In the genomic region with DNA sequence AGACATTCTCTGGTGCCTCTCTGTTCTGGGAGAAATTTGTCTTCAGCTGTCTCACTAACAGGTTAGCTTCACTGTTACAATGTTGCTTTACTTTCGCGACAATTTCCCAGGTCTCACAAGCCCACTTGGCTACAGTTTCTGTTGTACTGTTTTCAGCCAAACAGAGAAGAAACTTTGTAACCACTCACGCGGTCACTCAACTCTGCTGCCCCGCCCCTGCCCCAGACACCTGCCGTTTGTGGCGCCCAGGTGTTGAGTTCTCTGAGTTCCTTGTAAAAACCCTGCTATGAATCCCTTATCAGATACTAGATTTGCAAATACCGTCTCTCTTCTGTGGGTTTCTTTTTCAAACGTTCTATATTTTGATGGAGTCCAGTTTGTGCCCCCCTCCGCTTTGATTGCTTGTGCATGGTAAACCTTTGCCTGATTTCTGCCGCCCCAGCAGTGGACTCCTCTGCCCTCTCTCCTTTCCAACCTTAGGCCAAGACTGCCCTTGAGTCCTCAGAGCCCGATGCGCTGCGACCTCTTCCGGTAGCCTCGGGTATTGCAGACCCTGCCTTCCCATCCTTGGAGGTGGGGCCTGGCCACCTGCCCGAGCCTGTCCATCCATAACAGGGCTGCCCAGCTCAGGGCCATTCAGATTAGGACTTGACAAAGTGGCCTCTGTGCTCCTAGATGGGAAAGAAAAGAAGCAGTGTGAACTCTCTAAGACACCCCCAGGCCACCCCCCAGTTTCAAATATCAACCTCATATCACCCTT, we compare ENCODE assay signal across 8 mouse cellular contexts. TPM values are rescaled to one million over a fixed set of nuclear protein-coding genes. Genes with fewer than 3 reads are reported as not detected.
DNase-seq lines count a peak whose midpoint lies in the region; ATAC-seq and TF ChIP-seq lines count a peak whose summit lies in the region.

No protein-coding gene starts in this region.

- CTCF ChIA-PET in Patski (lab: Charles Lee) = interaction anchor here (1.0 to 2.6 kb wide), 3 partner anchors 11 to 34 kb away, joined by 3 to 9 read pairs (median 3); no protein-coding TSS in a partner anchor

- H3K27me3 ChIP-seq in Patski = peaks cover 3% of the 10 kb centered on the region
- H3K27me3 ChIP-seq in intestine, embryonic 14.5 days (replicated peaks; ENCODE audit: control insufficient read depth, insufficient read depth, low read length) = no peaks in the 10 kb centered on the region
- H3K27me3 ChIP-seq in midbrain, embryonic 10.5 days (ENCODE audit: low read depth, poor library complexity, severe bottlenecking) = peaks cover 13% of the 10 kb centered on the region; the same call in 1 of the 2 replicates

- H3K4me1 ChIP-seq in intestine, embryonic 14.5 days (replicated peaks; ENCODE audit: control insufficient read depth, insufficient read depth, low read length) = no peaks in the 10 kb centered on the region
- H3K4me1 ChIP-seq in midbrain, embryonic 10.5 days = peaks cover 7% of the 10 kb centered on the region

- 13% methylated on average over 17 of the region's 17 CpGs for WGBS in intestine, embryonic 14.5 days
- WGBS in midbrain, embryonic 10.5 days = 20% methylated on average over 17 of the region's 17 CpGs

- no peaks in the 10 kb centered on the region for H3K36me3 ChIP-seq in intestine, embryonic 14.5 days (ENCODE audit: control insufficient read depth, insufficient read depth, low read length)
- H3K36me3 ChIP-seq in midbrain, embryonic 10.5 days = no peaks in the 10 kb centered on the region

- ATAC-seq in Patski = peak; percentile 63
- ATAC-seq in intestine, embryonic 14.5 days (replicated peaks; ENCODE audit: low FRiP score, low TSS enrichment, low read depth) = peak; percentile 54; the same call in 1 of the 2 replicates

- no peak overlapping the region for H3K4me3 ChIP-seq in intestine, embryonic 14.5 days (ENCODE audit: low read depth, low read length)
- no peak overlapping the region for H3K4me3 ChIP-seq in midbrain, embryonic 10.5 days

- POLR2A ChIA-PET in Patski (lab: Charles Lee) = interaction anchor here (0.6 kb wide), 1 partner anchor 81 kb away, joined by 3 read pairs; no protein-coding TSS in a partner anchor

- no peak for TF ChIP-seq CTCF in Patski (IDR thresholded peaks at IDR 0.05)

- H3K9ac ChIP-seq in intestine, embryonic 14.5 days (ENCODE audit: low read length) = no peak overlapping the region

- no peak overlapping the region for H3K27ac ChIP-seq in intestine, embryonic 14.5 days (ENCODE audit: low read depth)
- H3K27ac ChIP-seq in midbrain, embryonic 10.5 days (replicated peaks) = no peak overlapping the region

- no peak for DNase-seq in Patski (ENCODE audit: low read depth, low spot score)
- DNase-seq in cerebellum, postnatal 4 days (ENCODE audit: low spot score in 2 of 2) = peak; percentile 96 to 99
- peak; percentile 89 to 92 for DNase-seq in gastrocnemius, adult 8-10 months (ENCODE audit: low spot score in 2 of 2)
- peak; percentile 98 for DNase-seq in intestine, embryonic 14.5 days (ENCODE audit: low spot score)
- peak; percentile 67 to 92 for DNase-seq in left cerebral cortex, adult 8-10 months (ENCODE audit: low spot score in 2 of 2)
- peak; percentile 85 for DNase-seq in midbrain, embryonic 10.5 days (ENCODE audit: low spot score)
- peak; percentile 77 for DNase-seq in right cerebral cortex, postnatal 25 days
- peak; percentile 89 for DNase-seq in urinary bladder, postnatal 25 days (ENCODE audit: low spot score)

- H3K9me3 ChIP-seq in intestine, embryonic 14.5 days (ENCODE audit: control insufficient read depth, low read length) = no peaks in the 10 kb centered on the region
- H3K9me3 ChIP-seq in midbrain, embryonic 10.5 days (replicated peaks) = no peaks in the 10 kb centered on the region

- no peak overlapping the region for H3K4me2 ChIP-seq in intestine, embryonic 14.5 days (ENCODE audit: low read length)

- in situ Hi-C loops in Patski (cut with MboI; ENCODE audit: low pct_unique_long_range_greater_than_20kb) = loop anchor here (5.0 to 10.0 kb wide), 2 partner anchors 115 to 517 kb away; no protein-coding TSS in a partner anchor

RNA-seq across cellular contexts. Expression of a gene that starts 17.7 kb away (rescaled TPM):
- polyA plus RNA-seq in Patski (2021) = 106 TPM
- total RNA-seq in gastrocnemius, adult 8-10 months (2022) = 10 to 100 TPM; 15.4 to 22.5 (median 19.0) TPM
- 63.0 and 64.1 TPM in 2 replicates for polyA plus RNA-seq in intestine, embryonic 14.5 days (2014; fragmentation: Nextera tagmentation; extraction: Ambion mirVana)
- 10 to 100 TPM; 20.1 to 21.3 (median 21.0) TPM for total RNA-seq in left cerebral cortex, adult 8-10 months (2022)
- polyA plus RNA-seq in midbrain, embryonic 10.5 days (2016; fragmentation: Nextera tagmentation; extraction: Ambion mirVana) = 23.1 and 24.3 TPM in 2 replicates

RNA-seq across cellular contexts. Expression of a gene that starts 21.8 kb away (rescaled TPM):
- 1.8 TPM for polyA plus RNA-seq in Patski (2021)
- 10 to 100 TPM; 81.6 to 86.2 (median 81.9) TPM for total RNA-seq in gastrocnemius, adult 8-10 months (2022)
- polyA plus RNA-seq in intestine, embryonic 14.5 days (2014; fragmentation: Nextera tagmentation; extraction: Ambion mirVana) = 4.5 and 5.1 TPM in 2 replicates
- total RNA-seq in left cerebral cortex, adult 8-10 months (2022) = 100 to 1,000 TPM; 115 to 126 (median 123) TPM
- 4.3 and 6.9 TPM in 2 replicates for polyA plus RNA-seq in midbrain, embryonic 10.5 days (2016; fragmentation: Nextera tagmentation; extraction: Ambion mirVana)

RNA-seq across cellular contexts. Expression of a gene that starts 46.2 kb away (rescaled TPM):
- 58.9 TPM for polyA plus RNA-seq in Patski (2021)
- 100 to 1,000 TPM; 121 to 134 (median 131) TPM for total RNA-seq in gastrocnemius, adult 8-10 months (2022)
- polyA plus RNA-seq in intestine, embryonic 14.5 days (2014; fragmentation: Nextera tagmentation; extraction: Ambion mirVana) = 54.8 and 55.0 TPM in 2 replicates
- 10 to 100 TPM; 10.7 to 18.4 (median 13.6) TPM for total RNA-seq in left cerebral cortex, adult 8-10 months (2022)
- 23.1 and 23.3 TPM in 2 replicates for polyA plus RNA-seq in midbrain, embryonic 10.5 days (2016; fragmentation: Nextera tagmentation; extraction: Ambion mirVana)
